Mouse (Mus musculus): ENCODE results near the gene F3.

DNA sequence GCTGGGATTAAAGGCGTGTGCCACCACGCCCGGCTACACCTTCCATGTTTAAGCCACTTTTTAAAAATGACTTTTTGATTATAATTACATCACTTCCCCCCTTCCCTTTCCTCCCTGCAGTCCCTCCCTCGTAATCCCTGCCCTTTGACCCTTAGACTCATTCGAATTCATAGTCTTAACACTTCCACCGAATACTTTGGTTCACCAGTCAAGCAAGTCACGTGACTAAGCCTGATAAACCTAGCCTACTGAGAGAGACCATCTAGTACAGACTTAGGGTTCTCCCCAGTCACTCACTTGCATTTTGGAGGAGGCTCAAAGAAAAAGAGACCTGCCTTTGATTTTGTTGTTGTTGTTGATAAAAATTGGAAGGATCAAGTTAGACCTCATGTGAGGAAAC is 12.2 kb downstream of the F3 start:
- TF ChIP-seq CTCF (IDR thresholded peaks at IDR 0.05; ENCODE audit: low read depth, low read length) (no peak), POLR2A (IDR thresholded peaks at IDR 0.05; ENCODE audit: insufficient read depth, low read length) (no peak), EP300 (IDR thresholded peaks at IDR 0.05; ENCODE audit: insufficient read depth, low read depth, low read length) (no peak)

Measured in ES-Bruce4 (cell line).